Mouse (Mus musculus) lung, embryonic 15.5 days (tissue): ENCODE data around the gene Olfr827. TPM values are rescaled to one million over a fixed set of nuclear protein-coding genes. Genes with fewer than 3 reads are reported as not detected.
A peak's percentile ranks its signal among the peaks of the same experiment; 100 is the strongest.

ENCODE experiments used
- ATAC-seq: fragments of 200-750 bp; cut with Nextera tagmentation; 2 replicates; pipeline ENCODE4 v1.8.0; 2017; ENCODE audit warnings: moderate number of reproducible peaks, borderline replicate concordance; ENCODE audit not compliant: low FRiP score, low TSS enrichment; ENCODE audit errors: extremely low read depth
- H3K27ac ChIP-seq: fragments of 300-500 bp; sonication (generic); 2 replicates; pipeline ENCODE4 v1.5.1; 2015; ENCODE audit warnings: moderate library complexity, mild to moderate bottlenecking, inconsistent platforms
- H3K27me3 ChIP-seq: fragments of 300-500 bp; sonication (generic); 2 replicates; pipeline ENCODE4 v1.6.1; 2015; ENCODE audit warnings: inconsistent platforms
- H3K36me3 ChIP-seq: fragments of 300-500 bp; sonication (generic); 2 replicates; pipeline ENCODE4 v1.6.1; 2015; ENCODE audit warnings: inconsistent platforms
- H3K4me1 ChIP-seq: fragments of 300-500 bp; sonication (generic); 2 replicates; pipeline ENCODE4 v1.6.1; 2015; ENCODE audit warnings: inconsistent platforms
- H3K4me2 ChIP-seq: fragments of 300-500 bp; sonication (generic); 2 replicates; pipeline ENCODE4 v1.6.1; 2015; ENCODE audit warnings: inconsistent platforms, mild to moderate bottlenecking, moderate library complexity
- H3K4me3 ChIP-seq: fragments of 300-500 bp; sonication (generic); 2 replicates; pipeline ENCODE4 v1.5.1; 2015; ENCODE audit warnings: mild to moderate bottlenecking, inconsistent platforms
- H3K9ac ChIP-seq: fragments of 300-500 bp; sonication (generic); 2 replicates; pipeline ENCODE4 v1.6.1; 2015; ENCODE audit warnings: inconsistent platforms
- H3K9me3 ChIP-seq: fragments of 300-500 bp; sonication (generic); 2 replicates; pipeline ENCODE4 v1.6.1; 2016; ENCODE audit warnings: inconsistent platforms
- WGBS: fragments of 180-500 bp; shearing (Covaris S2); methylation state at CpG from one replicate; pipeline ENCODE4 v1.1.7; 2015; 5-methylcytosine and 5-hydroxymethylcytosine counted together
- polyA plus RNA-seq: library from polyadenylated mRNA; unstranded; fragments of >200 nt; fragmentation: Nextera tagmentation; extraction: Ambion mirVana; gene quantifications from 2 replicates; pipeline ENCODE4 v1.2.1, GENCODE M21; 2015

The Olfr827 gene
- polyA plus RNA-seq, result not detected in 2 replicates

- WGBS, result 86% methylated on average over 1 of the region's 1 CpGs
- Histone ChIP-seq H3K4me1 (no peaks in the 10 kb centered on the region), H3K27me3 (no peaks in the 10 kb centered on the region), H3K36me3 (no peaks in the 10 kb centered on the region), H3K9me3 (no peaks in the 10 kb centered on the region), H3K9ac (no peak within 1 kb of the TSS), H3K4me2 (no peak within 1 kb of the TSS), H3K4me3 (no peak within 1 kb of the TSS), H3K27ac (no peak within 1 kb of the TSS)
- ATAC-seq, result no peak
Observed at GRCm38 (mm10) chr10:130214303-130214702, at the start of gene Olfr827. Gene Olfr827 (minus strand): TSS chr10:130214403.

- Histone ChIP-seq H3K9ac (no peak overlapping the region), H3K36me3 (no peaks in the 10 kb centered on the region), H3K4me2 (no peak overlapping the region), H3K27ac (no peak overlapping the region), H3K4me1 (no peaks in the 10 kb centered on the region), H3K27me3 (no peaks in the 10 kb centered on the region), H3K4me3 (no peak overlapping the region), H3K9me3 (no peaks in the 10 kb centered on the region)
- ATAC-seq, result no peak
- WGBS, result 58% methylated on average over 4 of the region's 4 CpGs
Observed at GRCm38 (mm10) chr10:130263203-130263602, 49.0 kb upstream of the Olfr827 start.

- no peaks in the 10 kb centered on the region for H3K27me3 ChIP-seq
- ATAC-seq, result no peak
- no peak overlapping the region for H3K27ac ChIP-seq
- no peak overlapping the region for H3K4me2 ChIP-seq
- H3K36me3 ChIP-seq, result no peaks in the 10 kb centered on the region
- 56% methylated on average over 1 of the region's 1 CpGs for WGBS
- H3K4me1 ChIP-seq, result no peaks in the 10 kb centered on the region
- no peak overlapping the region for H3K9ac ChIP-seq
- no peaks in the 10 kb centered on the region for H3K9me3 ChIP-seq
- no peak overlapping the region for H3K4me3 ChIP-seq
Observed at GRCm38 (mm10) chr10:130259483-130259882, 45.3 kb upstream of the Olfr827 start.

- no peak for ATAC-seq
- Histone ChIP-seq H3K27ac (no peak overlapping the region), H3K4me2 (no peak overlapping the region), H3K27me3 (no peaks in the 10 kb centered on the region), H3K9ac (no peak overlapping the region), H3K4me1 (no peaks in the 10 kb centered on the region), H3K4me3 (no peak overlapping the region), H3K36me3 (no peaks in the 10 kb centered on the region), H3K9me3 (no peaks in the 10 kb centered on the region)
- 2% methylated on average over 2 of the region's 2 CpGs for WGBS
Observed at GRCm38 (mm10) chr10:130244271-130244670, 30.1 kb upstream of the Olfr827 start.

GRCm38 (mm10) chr10:130238318-130239209 is 24.4 kb upstream of the Olfr827 start:
- ATAC-seq, result no peak

GRCm38 (mm10) chr10:130234576-130234975 is 20.4 kb upstream of the Olfr827 start:
- 31% methylated on average over 1 of the region's 1 CpGs for WGBS
- H3K4me3 ChIP-seq, result no peak overlapping the region
- ATAC-seq, result no peak
- H3K9me3 ChIP-seq, result no peaks in the 10 kb centered on the region
- H3K27me3 ChIP-seq, result no peaks in the 10 kb centered on the region
- H3K4me1 ChIP-seq, result no peaks in the 10 kb centered on the region
- H3K4me2 ChIP-seq, result no peak overlapping the region
- no peaks in the 10 kb centered on the region for H3K36me3 ChIP-seq
- no peak overlapping the region for H3K9ac ChIP-seq
- H3K27ac ChIP-seq, result no peak overlapping the region

More at GRCm38 (mm10) chr10:130238318-130239209, 24.4 kb upstream of the Olfr827 start:
- H3K36me3 ChIP-seq, result no peaks in the 10 kb centered on the region
- no peak overlapping the region for H3K27ac ChIP-seq
- no peaks in the 10 kb centered on the region for H3K27me3 ChIP-seq
- no peaks in the 10 kb centered on the region for H3K4me1 ChIP-seq
- no peak overlapping the region for H3K4me3 ChIP-seq
- WGBS, result 60% methylated on average over 2 of the region's 2 CpGs
- no peaks in the 10 kb centered on the region for H3K9me3 ChIP-seq
- no peak overlapping the region for H3K4me2 ChIP-seq
- H3K9ac ChIP-seq, result no peak overlapping the region

- WGBS, result 59% methylated on average over 1 of the region's 1 CpGs
- no peaks in the 10 kb centered on the region for H3K36me3 ChIP-seq
- no peak for ATAC-seq
Observed at GRCm38 (mm10) chr10:130232117-130232516, 17.9 kb upstream of the Olfr827 start.

GRCm38 (mm10) chr10:130229584-130229983 is 15.4 kb upstream of the Olfr827 start:
- Histone ChIP-seq H3K4me2 (no peak overlapping the region), H3K9ac (no peak overlapping the region), H3K4me3 (no peak overlapping the region), H3K27me3 (no peaks in the 10 kb centered on the region), H3K4me1 (no peaks in the 10 kb centered on the region), H3K9me3 (no peaks in the 10 kb centered on the region), H3K36me3 (no peaks in the 10 kb centered on the region), H3K27ac (no peak overlapping the region)
- no peak for ATAC-seq
- 83% methylated on average over 5 of the region's 5 CpGs for WGBS

More at GRCm38 (mm10) chr10:130232117-130232516, 17.9 kb upstream of the Olfr827 start:
- no peak overlapping the region for H3K4me2 ChIP-seq
- H3K4me3 ChIP-seq, result no peak overlapping the region
- H3K9ac ChIP-seq, result no peak overlapping the region
- no peaks in the 10 kb centered on the region for H3K9me3 ChIP-seq
- H3K27me3 ChIP-seq, result no peaks in the 10 kb centered on the region
- H3K27ac ChIP-seq, result no peak overlapping the region
- no peaks in the 10 kb centered on the region for H3K4me1 ChIP-seq

GRCm38 (mm10) chr10:130228246-130228645 is 14.0 kb upstream of the Olfr827 start:
- Histone ChIP-seq H3K27ac (no peak overlapping the region), H3K9ac (no peak overlapping the region), H3K36me3 (no peaks in the 10 kb centered on the region), H3K4me1 (no peaks in the 10 kb centered on the region), H3K4me2 (no peak overlapping the region), H3K9me3 (no peaks in the 10 kb centered on the region), H3K27me3 (no peaks in the 10 kb centered on the region), H3K4me3 (no peak overlapping the region)
- 0% methylated on average over 1 of the region's 1 CpGs for WGBS
- ATAC-seq, result peak; percentile 64; the same call in 1 of the 2 replicates

GRCm38 (mm10) chr10:130225034-130225433 is 10.8 kb upstream of the Olfr827 start:
- Histone ChIP-seq H3K4me3 (no peak overlapping the region), H3K9me3 (no peaks in the 10 kb centered on the region), H3K36me3 (no peaks in the 10 kb centered on the region), H3K27ac (no peak overlapping the region), H3K4me1 (no peaks in the 10 kb centered on the region), H3K9ac (no peak overlapping the region), H3K4me2 (no peak overlapping the region), H3K27me3 (no peaks in the 10 kb centered on the region)
- ATAC-seq, result no peak
- WGBS, result 66% methylated on average over 3 of the region's 3 CpGs

GRCm38 (mm10) chr10:130184086-130184485 is 30.1 kb downstream of the Olfr827 start, which contains the start of gene Olfr826:
Gene Olfr826 (minus strand): TSS chr10:130184186.
- no peak within 1 kb of the TSS for H3K4me2 ChIP-seq
- H3K27me3 ChIP-seq, result no peaks in the 10 kb centered on the region
- H3K27ac ChIP-seq, result no peak within 1 kb of the TSS
- no peaks in the 10 kb centered on the region for H3K36me3 ChIP-seq
- no peak for ATAC-seq
- WGBS, result 55% methylated on average over 1 of the region's 1 CpGs
- no peak within 1 kb of the TSS for H3K4me3 ChIP-seq
- no peaks in the 10 kb centered on the region for H3K4me1 ChIP-seq
- no peaks in the 10 kb centered on the region for H3K9me3 ChIP-seq
- H3K9ac ChIP-seq, result no peak within 1 kb of the TSS

GRCm38 (mm10) chr10:130166666-130167065 is 47.5 kb downstream of the Olfr827 start, which contains the start of gene Olfr825:
Gene Olfr825 (minus strand): TSS chr10:130166766.
- Histone ChIP-seq H3K4me1 (no peaks in the 10 kb centered on the region), H3K27me3 (no peaks in the 10 kb centered on the region), H3K36me3 (no peaks in the 10 kb centered on the region), H3K27ac (no peak within 1 kb of the TSS), H3K9ac (no peak within 1 kb of the TSS), H3K4me3 (no peak within 1 kb of the TSS), H3K9me3 (no peaks in the 10 kb centered on the region), H3K4me2 (no peak within 1 kb of the TSS)
- ATAC-seq, result no peak
